Mouse (Mus musculus): ENCODE results near the gene 4930415O20Rik. TPM values are rescaled to one million over a fixed set of nuclear protein-coding genes. Genes with fewer than 3 reads are reported as not detected.

Gene 4930415O20Rik
- polyA plus RNA-seq, 1 experiment from 2014 or later: not detected

DNA sequence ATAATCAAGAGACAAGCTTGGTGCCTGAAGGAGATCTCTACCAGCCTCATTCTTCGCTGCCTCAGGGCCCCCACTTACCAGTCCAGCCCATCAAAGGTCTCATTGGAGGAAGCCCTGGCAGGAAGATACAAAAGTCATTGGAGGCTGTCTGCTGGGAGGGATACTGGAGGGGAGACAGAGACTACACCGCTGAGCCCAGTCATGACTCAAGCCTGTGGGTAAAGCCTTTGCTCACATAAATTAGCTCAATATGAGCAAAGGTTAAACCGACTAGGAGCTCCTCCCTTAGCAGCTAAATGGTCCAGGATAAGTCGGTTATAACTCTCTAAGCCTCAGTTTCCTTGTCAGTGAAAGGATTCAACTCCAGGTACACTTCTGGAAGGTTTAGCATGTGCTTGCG, 24.2 kb downstream of the 4930415O20Rik start:
- H3K4me2 ChIP-seq (ENCODE audit: low read depth, low read length): no peak overlapping the region
- WGBS: 93% methylated on average over 5 of the region's 5 CpGs
- no peak overlapping the region for H3K4me3 ChIP-seq (ENCODE audit: low read length)
- H3K27me3 ChIP-seq (ENCODE audit: control insufficient read depth, insufficient read depth, low read depth, low read length): no peaks in the 10 kb centered on the region
- H3K9me3 ChIP-seq (ENCODE audit: control insufficient read depth, low read length): no peaks in the 10 kb centered on the region
- H3K4me1 ChIP-seq (replicated peaks; ENCODE audit: control insufficient read depth, insufficient read depth, low read length): no peaks in the 10 kb centered on the region
- H3K27ac ChIP-seq (ENCODE audit: low read length): no peak overlapping the region
- H3K36me3 ChIP-seq (ENCODE audit: control insufficient read depth, insufficient read depth, low read length): peaks cover 57% of the 10 kb centered on the region
- ATAC-seq (ENCODE audit: low read depth): no peak
- H3K9ac ChIP-seq (ENCODE audit: low read length): no peak overlapping the region

GRCm38 (mm10) chr15:98596609-98597008, 25.8 kb downstream of the 4930415O20Rik start:
- Histone ChIP-seq H3K9ac (ENCODE audit: low read length) (no peak overlapping the region), H3K27ac (ENCODE audit: low read length) (no peak overlapping the region), H3K9me3 (ENCODE audit: control insufficient read depth, low read length) (no peaks in the 10 kb centered on the region), H3K36me3 (ENCODE audit: control insufficient read depth, insufficient read depth, low read length) (peaks cover 60% of the 10 kb centered on the region), H3K27me3 (ENCODE audit: control insufficient read depth, insufficient read depth, low read depth, low read length) (no peaks in the 10 kb centered on the region), H3K4me3 (ENCODE audit: low read length) (no peak overlapping the region), H3K4me2 (ENCODE audit: low read depth, low read length) (no peak overlapping the region), H3K4me1 (replicated peaks; ENCODE audit: control insufficient read depth, insufficient read depth, low read length) (no peaks in the 10 kb centered on the region)
- WGBS: 92% methylated on average over 14 of the region's 14 CpGs
- ATAC-seq (ENCODE audit: low read depth): no peak

DNA sequence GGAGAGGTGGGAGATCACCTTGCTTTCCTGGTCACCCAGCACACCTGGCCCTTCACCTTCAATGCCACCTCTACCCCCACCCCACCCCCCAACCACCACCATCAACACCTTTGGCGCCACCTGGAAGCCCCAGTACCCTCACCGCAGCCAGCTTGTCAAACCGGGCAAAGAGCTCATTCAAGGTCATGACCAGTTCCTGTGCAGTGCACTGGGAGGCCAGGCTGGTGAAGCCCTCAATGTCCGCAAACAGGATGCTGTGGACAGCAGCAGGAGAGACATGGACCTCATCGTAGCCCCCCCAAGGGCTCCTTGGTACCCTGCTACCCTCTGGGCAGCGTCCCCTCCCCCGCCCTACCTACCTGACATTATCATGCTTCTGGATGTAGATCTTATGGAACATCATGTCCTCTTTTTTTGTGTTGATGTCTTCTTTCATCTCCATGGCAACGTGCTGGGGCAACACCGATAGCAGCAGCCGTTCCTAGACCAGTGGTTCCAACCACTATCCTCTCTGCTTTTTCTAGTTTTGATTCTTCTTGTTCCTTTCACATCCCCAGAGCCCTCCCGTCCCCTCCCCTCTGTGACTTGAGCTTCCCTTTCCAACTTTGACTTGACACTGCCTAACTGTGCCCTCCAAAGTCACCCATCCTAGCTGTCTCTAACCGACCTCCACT, 29.4 kb downstream of the 4930415O20Rik start:
- Histone ChIP-seq H3K4me1 (replicated peaks; ENCODE audit: control insufficient read depth, insufficient read depth, low read length) (peaks cover 13% of the 10 kb centered on the region), H3K9ac (ENCODE audit: low read length) (no peak overlapping the region)
- 85% methylated on average over 12 of the region's 12 CpGs for WGBS

DNA sequence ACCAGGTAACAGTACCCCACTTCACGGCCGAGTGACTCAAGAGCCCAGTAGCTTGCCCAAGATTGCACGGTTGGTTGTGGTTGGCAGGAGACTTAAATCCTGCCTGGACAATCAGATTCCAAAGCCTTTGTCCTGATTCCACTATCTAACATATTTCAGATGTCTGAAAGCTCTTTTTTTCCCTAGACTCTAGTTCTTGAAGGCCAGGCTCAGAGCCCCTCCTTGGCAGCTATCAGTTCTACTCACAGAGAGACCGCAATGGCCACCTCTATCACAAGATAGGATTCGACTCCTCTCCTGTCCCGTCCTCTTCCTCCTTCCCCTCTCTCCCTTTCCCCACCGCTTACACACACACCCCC, 31.0 kb downstream of the 4930415O20Rik start:
- H3K36me3 ChIP-seq (ENCODE audit: control insufficient read depth, insufficient read depth, low read length): peaks cover 38% of the 10 kb centered on the region
- H3K4me3 ChIP-seq (ENCODE audit: low read length): no peak overlapping the region
- peak overlapping the region; percentile 14; the same call in 1 of the 2 replicates for H3K9ac ChIP-seq (ENCODE audit: low read length)
- H3K9me3 ChIP-seq (ENCODE audit: control insufficient read depth, low read length): no peaks in the 10 kb centered on the region
- no peaks in the 10 kb centered on the region for H3K27me3 ChIP-seq (ENCODE audit: control insufficient read depth, insufficient read depth, low read depth, low read length)
- H3K4me2 ChIP-seq (ENCODE audit: low read depth, low read length): peak overlapping the region; percentile 28; the same call in 1 of the 2 replicates
- H3K4me1 ChIP-seq (replicated peaks; ENCODE audit: control insufficient read depth, insufficient read depth, low read length): peaks cover 22% of the 10 kb centered on the region
- whole genome bisulfite sequencing: 66% methylated on average over 7 of the region's 7 CpGs
- no peak for ATAC-seq (ENCODE audit: low read depth)
- no peak overlapping the region for H3K27ac ChIP-seq (ENCODE audit: low read length)

More for the DNA sequence above, 29.4 kb downstream of the 4930415O20Rik start:
- Histone ChIP-seq H3K9me3 (ENCODE audit: control insufficient read depth, low read length) (no peaks in the 10 kb centered on the region), H3K36me3 (ENCODE audit: control insufficient read depth, insufficient read depth, low read length) (peaks cover 47% of the 10 kb centered on the region), H3K4me2 (ENCODE audit: low read depth, low read length) (no peak overlapping the region), H3K27me3 (ENCODE audit: control insufficient read depth, insufficient read depth, low read depth, low read length) (no peaks in the 10 kb centered on the region), H3K4me3 (ENCODE audit: low read length) (no peak overlapping the region), H3K27ac (ENCODE audit: low read length) (no peak overlapping the region)
- ATAC-seq (ENCODE audit: low read depth): no peak

DNA sequence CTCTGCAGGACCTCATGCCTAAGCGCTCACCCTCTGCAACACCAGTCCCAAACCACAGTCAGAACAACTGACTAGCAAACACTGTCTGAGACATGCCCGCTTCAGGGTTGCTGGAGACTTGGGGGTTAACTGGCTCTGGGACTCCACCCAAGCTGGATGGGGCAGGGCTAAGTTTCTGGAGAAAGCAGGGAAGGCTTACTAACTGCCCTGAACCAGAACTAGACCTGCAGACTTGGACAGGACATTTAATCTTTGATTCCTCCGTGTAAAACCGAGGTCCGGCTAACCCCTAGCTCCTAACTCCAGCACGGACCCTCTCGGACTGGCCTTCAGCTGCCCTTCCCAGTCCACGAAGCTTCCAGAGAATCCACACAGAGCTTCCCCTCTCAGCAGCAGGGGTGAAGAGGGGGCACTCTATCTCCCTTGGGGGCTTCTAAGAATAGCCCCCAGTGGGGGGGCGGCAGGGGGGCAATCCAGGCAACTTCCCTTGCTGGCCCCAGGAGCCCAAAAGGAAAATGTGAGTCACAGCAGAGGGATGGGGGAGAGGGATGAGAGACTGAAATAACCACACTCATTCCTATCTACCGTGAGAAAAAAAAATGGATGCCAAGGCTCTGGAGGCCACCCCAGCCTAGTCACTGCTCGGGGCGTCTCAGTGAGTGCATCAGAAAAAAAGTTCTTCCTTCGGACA, 31.5 kb downstream of the 4930415O20Rik start:
- ATAC-seq (ENCODE audit: low read depth): peak; percentile 42; the same call in 1 of the 2 replicates
- H3K4me3 ChIP-seq (ENCODE audit: low read length): peak overlapping the region; percentile 10; the same call in 1 of the 2 replicates
- WGBS: 49% methylated on average over 13 of the region's 13 CpGs

DNA sequence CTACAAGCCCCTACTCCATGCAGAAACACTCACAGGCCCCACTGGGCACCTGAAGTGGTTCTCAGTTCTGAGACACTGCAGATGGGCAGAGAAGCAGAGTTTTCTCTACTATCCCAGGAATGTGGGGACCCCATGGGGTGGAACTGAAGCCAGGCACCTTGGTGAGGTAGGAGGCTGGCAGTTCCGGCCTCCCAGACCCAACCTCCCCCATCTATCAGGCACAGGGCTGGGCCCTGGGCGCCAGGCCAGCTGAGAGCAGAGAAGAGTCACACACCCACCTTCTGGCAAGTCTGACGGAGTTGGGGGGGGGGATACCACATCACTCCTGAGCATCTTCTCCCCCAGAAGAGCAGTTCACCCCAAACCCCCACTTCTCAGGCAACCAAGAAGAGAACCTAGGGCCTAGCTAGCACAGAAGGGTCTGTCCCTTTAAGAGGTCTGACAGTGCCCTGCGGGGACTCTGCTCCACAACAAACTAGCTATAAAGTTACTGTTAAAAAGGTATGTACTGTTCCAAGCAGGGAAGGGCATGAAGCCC, 32.2 kb downstream of the 4930415O20Rik start:
- peak overlapping the region; percentile 50 for H3K27ac ChIP-seq (ENCODE audit: low read length)
- H3K36me3 ChIP-seq (ENCODE audit: control insufficient read depth, insufficient read depth, low read length): peaks cover 26% of the 10 kb centered on the region
- peak overlapping the region; percentile 10; the same call in 1 of the 2 replicates for H3K4me3 ChIP-seq (ENCODE audit: low read length)

More for the DNA sequence above, 31.5 kb downstream of the 4930415O20Rik start:
- no peaks in the 10 kb centered on the region for H3K9me3 ChIP-seq (ENCODE audit: control insufficient read depth, low read length)
- no peak overlapping the region; the same call in 1 of the 2 replicates for H3K27ac ChIP-seq (ENCODE audit: low read length)
- H3K36me3 ChIP-seq (ENCODE audit: control insufficient read depth, insufficient read depth, low read length): peaks cover 33% of the 10 kb centered on the region
- peak overlapping the region; percentile 28 for H3K4me2 ChIP-seq (ENCODE audit: low read depth, low read length)
- H3K27me3 ChIP-seq (ENCODE audit: control insufficient read depth, insufficient read depth, low read depth, low read length): no peaks in the 10 kb centered on the region
- peaks cover 27% of the 10 kb centered on the region for H3K4me1 ChIP-seq (replicated peaks; ENCODE audit: control insufficient read depth, insufficient read depth, low read length)
- H3K9ac ChIP-seq (ENCODE audit: low read length): peak overlapping the region; percentile 14

DNA sequence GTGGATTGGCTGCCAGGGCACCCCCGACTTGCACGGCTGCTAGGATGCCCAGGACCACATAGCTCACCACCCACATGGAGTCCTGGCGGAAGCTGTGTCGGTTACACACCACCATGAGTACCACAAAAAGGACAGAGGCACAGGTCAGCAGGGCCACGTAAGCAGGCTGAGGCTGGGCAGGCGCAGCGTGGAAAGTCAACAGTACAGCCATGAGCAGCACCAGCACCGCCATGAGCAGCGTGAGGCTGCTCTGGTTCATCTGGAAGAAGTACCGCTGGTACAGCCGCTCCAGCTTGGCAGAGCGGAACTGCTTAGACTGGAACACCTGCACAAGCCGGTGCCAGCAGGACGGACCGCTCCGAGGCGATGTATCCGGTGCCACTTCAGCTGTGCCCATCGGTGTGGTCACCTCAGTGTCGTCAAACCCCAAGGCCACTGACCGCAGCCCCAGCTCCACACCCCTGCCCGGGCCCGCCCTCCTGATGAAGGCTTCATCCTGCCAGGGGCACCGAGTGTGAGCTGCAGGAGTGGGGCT, 33.3 kb downstream of the 4930415O20Rik start:
- Histone ChIP-seq H3K27ac (ENCODE audit: low read length) (no peak overlapping the region), H3K4me1 (replicated peaks; ENCODE audit: control insufficient read depth, insufficient read depth, low read length) (peaks cover 38% of the 10 kb centered on the region), H3K27me3 (ENCODE audit: control insufficient read depth, insufficient read depth, low read depth, low read length) (no peaks in the 10 kb centered on the region), H3K4me3 (ENCODE audit: low read length) (no peak overlapping the region), H3K9me3 (ENCODE audit: control insufficient read depth, low read length) (no peaks in the 10 kb centered on the region), H3K36me3 (ENCODE audit: control insufficient read depth, insufficient read depth, low read length) (peaks cover 23% of the 10 kb centered on the region), H3K9ac (ENCODE audit: low read length) (no peak overlapping the region), H3K4me2 (ENCODE audit: low read depth, low read length) (no peak overlapping the region)
- no peak for ATAC-seq (ENCODE audit: low read depth)
- WGBS: 91% methylated on average over 24 of the region's 24 CpGs

More for the DNA sequence above, 32.2 kb downstream of the 4930415O20Rik start:
- WGBS: 30% methylated on average over 4 of the region's 4 CpGs
- Histone ChIP-seq H3K9ac (ENCODE audit: low read length) (peak overlapping the region; percentile 0), H3K27me3 (ENCODE audit: control insufficient read depth, insufficient read depth, low read depth, low read length) (no peaks in the 10 kb centered on the region), H3K4me2 (ENCODE audit: low read depth, low read length) (peak overlapping the region; percentile 28), H3K4me1 (replicated peaks; ENCODE audit: control insufficient read depth, insufficient read depth, low read length) (peaks cover 34% of the 10 kb centered on the region), H3K9me3 (ENCODE audit: control insufficient read depth, low read length) (no peaks in the 10 kb centered on the region)
- no peak for ATAC-seq (ENCODE audit: low read depth)

- peaks cover 38% of the 10 kb centered on the region for H3K4me1 ChIP-seq (replicated peaks; ENCODE audit: control insufficient read depth, insufficient read depth, low read length)
Observed at GRCm38 (mm10) chr15:98606051-98606536, 35.3 kb downstream of the 4930415O20Rik start.

DNA sequence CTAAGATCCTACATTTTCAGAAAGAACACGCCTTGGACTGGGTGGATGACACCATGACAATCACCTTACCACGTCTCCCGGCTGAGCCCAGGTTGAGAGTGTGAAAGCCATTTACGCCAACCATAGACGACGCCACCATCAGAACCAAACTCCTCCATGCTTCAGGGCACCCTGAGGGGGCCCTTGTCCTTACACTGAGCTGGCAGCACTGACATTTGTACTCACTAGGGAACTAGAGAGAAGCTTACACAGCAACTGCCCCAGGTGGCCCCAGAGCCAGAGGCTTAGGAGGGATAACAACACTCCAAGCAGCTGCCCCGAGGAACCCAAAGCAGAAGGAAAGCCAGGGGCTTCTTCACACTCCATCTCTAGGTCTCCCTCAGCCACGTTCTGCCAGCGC, 35.9 kb downstream of the 4930415O20Rik start:
- H3K27ac ChIP-seq (ENCODE audit: low read length): peak overlapping the region; percentile 62
- WGBS: 64% methylated on average over 9 of the region's 9 CpGs
- H3K9me3 ChIP-seq (ENCODE audit: control insufficient read depth, low read length): no peaks in the 10 kb centered on the region
- no peak for ATAC-seq (ENCODE audit: low read depth)
- peaks cover 19% of the 10 kb centered on the region for H3K36me3 ChIP-seq (ENCODE audit: control insufficient read depth, insufficient read depth, low read length)
- peak overlapping the region; percentile 86 for H3K4me2 ChIP-seq (ENCODE audit: low read depth, low read length)
- no peaks in the 10 kb centered on the region for H3K27me3 ChIP-seq (ENCODE audit: control insufficient read depth, insufficient read depth, low read depth, low read length)
- H3K9ac ChIP-seq (ENCODE audit: low read length): peak overlapping the region; percentile 44
- H3K4me3 ChIP-seq (ENCODE audit: low read length): peak overlapping the region; percentile 90
- H3K4me1 ChIP-seq (replicated peaks; ENCODE audit: control insufficient read depth, insufficient read depth, low read length): peaks cover 38% of the 10 kb centered on the region

More at GRCm38 (mm10) chr15:98606051-98606536, 35.3 kb downstream of the 4930415O20Rik start:
- 65% methylated on average over 12 of the region's 12 CpGs for WGBS
- Histone ChIP-seq H3K4me3 (ENCODE audit: low read length) (no peak overlapping the region), H3K9me3 (ENCODE audit: control insufficient read depth, low read length) (no peaks in the 10 kb centered on the region), H3K4me2 (ENCODE audit: low read depth, low read length) (no peak overlapping the region; the same call in 1 of the 2 replicates), H3K27ac (ENCODE audit: low read length) (peak overlapping the region; percentile 14; the same call in 1 of the 2 replicates), H3K36me3 (ENCODE audit: control insufficient read depth, insufficient read depth, low read length) (peaks cover 23% of the 10 kb centered on the region), H3K9ac (ENCODE audit: low read length) (0 out of 2 replicates have a peak overlapping the region, but pooled peaks have one; percentile 32), H3K27me3 (ENCODE audit: control insufficient read depth, insufficient read depth, low read depth, low read length) (no peaks in the 10 kb centered on the region)
- no peak for ATAC-seq (ENCODE audit: low read depth)

Measured in lung, embryonic 16.5 days (tissue).